Mouse (Mus musculus) liver, adult 2 months (tissue): ENCODE measurements around the gene Actn1. TPM values are rescaled to one million over a fixed set of nuclear protein-coding genes. Genes with fewer than 3 reads are reported as not detected.
A peak's percentile ranks its signal among the peaks of the same experiment; 100 is the strongest.

Experiments used
- DNase-seq: peaks from one replicate; pipeline ENCODE4 v3.0.0-alpha.2; 2011; ENCODE audit warnings: low read depth, low spot score; ENCODE audit errors: extremely low read depth
- H3K27ac ChIP-seq: fragments of 200-500 bp; replicated peaks from 2 replicates; pipeline ENCODE4 v1.5.1; 2012; ENCODE audit warnings: low read depth, mild to moderate bottlenecking, control low read depth, inconsistent platforms, low read length; ENCODE audit not compliant: insufficient read depth
- H3K27me3 ChIP-seq: fragments of 200-500 bp; 2 replicates; pipeline ENCODE4 v1.6.1; 2012; ENCODE audit warnings: mild to moderate bottlenecking, moderate library complexity, low read length, inconsistent platforms; ENCODE audit not compliant: control insufficient read depth, insufficient read depth
- H3K36me3 ChIP-seq: fragments of 200-500 bp; 2 replicates; pipeline ENCODE4 v1.6.1; 2012; ENCODE audit warnings: low read length, inconsistent platforms; ENCODE audit not compliant: control insufficient read depth, insufficient read depth
- H3K4me1 ChIP-seq: fragments of 200-500 bp; 2 replicates; pipeline ENCODE4 v1.6.1; 2011; ENCODE audit warnings: low read length; ENCODE audit not compliant: control insufficient read depth, insufficient read depth
- H3K4me3 ChIP-seq: fragments of 200-500 bp; 2 replicates; pipeline ENCODE4 v1.5.1; 2011; ENCODE audit warnings: low read depth, mild to moderate bottlenecking, control low read depth, low read length, moderate library complexity; ENCODE audit not compliant: insufficient read depth
- H3K79me2 ChIP-seq: fragments of 200-500 bp; 2 replicates; pipeline ENCODE4 v1.6.1; 2012; ENCODE audit warnings: inconsistent platforms, mild to moderate bottlenecking, low read length, moderate library complexity; ENCODE audit not compliant: control insufficient read depth, insufficient read depth
- H3K9ac ChIP-seq: fragments of 200-500 bp; 2 replicates; pipeline ENCODE4 v1.6.1; 2012; ENCODE audit warnings: low read depth, mild to moderate bottlenecking, control low read depth, inconsistent platforms, low read length
- CTCF ChIP-seq: fragments of 200-500 bp; IDR thresholded peaks from 2 replicates; pipeline ENCODE4 v1.5.1; 2011; ENCODE audit warnings: low read depth, low read length, control low read depth
- POLR2A ChIP-seq: fragments of 200-500 bp; IDR thresholded peaks from 2 replicates; pipeline ENCODE4 v1.6.1; 2011; ENCODE audit warnings: low read length, control low read depth; ENCODE audit not compliant: insufficient read depth; ENCODE audit errors: extremely low read depth
- WGBS: fragments of 180-500 bp; shearing (Covaris S2); methylation state at CpG from one replicate; pipeline ENCODE4 v1.1.7; 2018; 5-methylcytosine and 5-hydroxymethylcytosine counted together
- polyA plus RNA-seq: library from polyadenylated mRNA; depleted of rRNA; stranded (reverse); fragments of >200 nt; gene quantifications from 2 replicates; pipeline ENCODE4 v1.2.3, GENCODE M21; 2012
- total RNA-seq: library from RNA; depleted of rRNA; stranded (reverse); fragments of >200 nt; gene quantifications from 2 replicates; pipeline ENCODE4 v1.2.3, GENCODE M21; 2014

The Actn1 gene
- total and polyA plus RNA-seq, 2 experiments = 15.4 to 17.6 TPM

DNA sequence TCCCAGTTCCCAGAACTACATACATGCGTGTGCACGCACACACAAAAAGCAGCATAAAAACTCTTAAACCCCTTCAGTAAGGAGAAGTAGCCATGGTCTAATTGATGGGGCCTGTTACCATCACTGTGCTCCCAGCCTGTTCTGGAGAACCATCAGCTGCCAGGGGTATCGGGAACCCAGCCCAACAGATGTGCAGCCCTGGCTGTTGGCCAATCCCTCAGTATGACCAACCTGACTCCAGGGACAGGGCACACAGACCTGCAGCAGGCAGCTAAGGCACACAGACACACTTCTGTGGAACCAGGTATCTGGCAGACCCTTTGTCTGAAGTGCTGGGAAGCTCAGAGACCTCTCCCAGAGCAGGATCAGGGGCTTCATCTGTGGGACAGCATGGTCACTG is 37.7 kb downstream of the Actn1 start:
- H3K27ac ChIP-seq = no peak overlapping the region
- WGBS = 84% methylated on average over 3 of the region's 3 CpGs
- H3K27me3 ChIP-seq = no peaks in the 10 kb centered on the region
- no peaks in the 10 kb centered on the region for H3K36me3 ChIP-seq
- H3K4me3 ChIP-seq = no peak overlapping the region
- H3K4me1 ChIP-seq = peaks cover 24% of the 10 kb centered on the region
- no peak for TF ChIP-seq POLR2A
- no peak for TF ChIP-seq CTCF
- peaks cover 50% of the 10 kb centered on the region for H3K79me2 ChIP-seq
- no peak overlapping the region for H3K9ac ChIP-seq
- DNase-seq = no peak

DNA sequence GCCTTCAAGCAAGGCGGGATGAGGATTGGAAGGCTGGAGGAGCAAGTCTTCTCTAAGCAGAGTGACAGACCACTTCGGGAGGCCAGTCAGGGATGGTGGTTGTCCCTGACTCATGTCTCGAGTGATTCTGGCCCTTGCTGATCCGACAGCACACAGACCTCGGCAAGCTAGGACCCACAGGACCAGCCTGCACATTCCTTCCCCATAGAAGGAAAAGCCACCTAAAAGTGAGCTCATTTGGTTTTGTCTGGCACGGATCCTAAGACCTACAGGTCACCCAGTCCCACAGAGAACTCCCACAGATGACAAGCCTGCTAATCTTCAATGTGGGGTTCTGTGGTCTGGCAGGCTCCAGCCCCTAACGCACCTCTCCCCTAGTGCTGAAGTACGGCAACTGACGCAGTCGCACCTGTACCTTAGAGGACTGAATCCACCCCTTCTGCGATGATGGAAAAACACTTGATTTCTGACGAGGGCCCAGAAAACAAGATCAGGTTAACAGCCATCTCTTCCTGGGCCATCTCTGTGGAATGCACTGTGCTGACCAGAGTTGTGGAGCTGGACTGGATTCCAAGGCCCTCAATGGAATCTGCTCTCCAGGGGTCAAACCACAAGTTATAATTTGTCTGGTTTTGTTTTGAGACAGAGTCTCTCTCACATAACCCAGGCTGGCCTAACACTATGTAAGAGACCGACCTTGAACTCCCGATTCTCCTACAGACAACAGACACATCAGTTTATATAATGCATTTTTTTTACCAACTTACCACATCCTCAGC is 39.7 kb downstream of the Actn1 start:
- H3K4me1 ChIP-seq = peaks cover 36% of the 10 kb centered on the region
- DNase-seq = no peak
- H3K9ac ChIP-seq = no peak overlapping the region
- peak overlapping the region; percentile 43 for H3K27ac ChIP-seq
- H3K79me2 ChIP-seq = peaks cover 35% of the 10 kb centered on the region
- 75% methylated on average over 14 of the region's 14 CpGs for WGBS
- H3K4me3 ChIP-seq = no peak overlapping the region
- H3K36me3 ChIP-seq = no peaks in the 10 kb centered on the region
- no peaks in the 10 kb centered on the region for H3K27me3 ChIP-seq
- TF ChIP-seq POLR2A = no peak
- no peak for TF ChIP-seq CTCF

DNA sequence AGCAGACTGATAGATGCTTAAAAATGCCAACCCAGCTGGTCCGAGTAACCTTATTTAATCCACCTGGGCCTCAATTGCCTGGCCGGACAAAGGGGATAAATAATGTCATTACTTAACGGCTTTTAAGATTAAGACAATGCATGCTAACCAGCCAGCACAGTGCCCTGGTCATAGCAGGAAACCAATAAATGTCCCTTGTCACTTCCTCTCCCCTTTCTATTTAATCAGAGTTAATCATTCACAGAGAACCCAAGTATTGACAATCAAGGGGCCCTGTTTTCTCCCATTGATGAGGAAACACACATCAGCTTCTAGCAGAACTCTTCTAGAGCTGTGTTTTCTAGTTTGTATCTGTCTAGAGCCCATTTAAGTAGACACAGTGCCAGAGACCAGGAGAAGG is 41.4 kb downstream of the Actn1 start:
- H3K79me2 ChIP-seq = peaks cover 31% of the 10 kb centered on the region
- 14% methylated on average over 3 of the region's 3 CpGs for WGBS

DNA sequence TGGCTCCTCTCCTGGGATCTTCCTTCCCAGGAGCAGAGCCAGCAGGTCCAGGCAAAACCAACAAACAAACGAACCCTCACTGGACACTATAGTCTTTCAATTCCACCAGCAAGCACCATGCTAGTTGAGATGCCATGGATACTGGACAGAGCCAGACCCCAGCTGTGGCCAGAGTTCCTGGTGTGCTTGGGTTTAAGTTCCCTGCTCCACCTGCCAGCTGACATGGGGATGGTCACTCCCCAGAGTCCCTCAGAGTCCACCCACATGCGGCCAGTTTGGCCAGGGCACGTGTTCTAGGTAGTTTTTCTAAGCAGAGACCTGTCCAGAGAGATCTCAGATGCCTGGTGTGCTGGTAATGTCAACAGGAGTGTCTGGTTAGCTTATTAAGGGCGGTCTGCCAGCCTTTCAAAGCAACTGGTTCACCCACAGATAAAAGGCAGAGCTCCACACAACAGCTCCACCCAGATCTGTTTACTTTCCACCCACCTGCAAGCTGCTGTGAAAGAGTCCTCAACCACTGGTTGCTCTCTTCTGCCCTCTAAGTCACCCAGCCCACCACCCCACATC is 42.0 kb downstream of the Actn1 start:
- peak; percentile 98 for DNase-seq
- TF ChIP-seq POLR2A (no peak), CTCF (no peak)
- H3K4me3 ChIP-seq = no peak overlapping the region
- peaks cover 25% of the 10 kb centered on the region for H3K79me2 ChIP-seq
- 17% methylated on average over 4 of the region's 4 CpGs for WGBS
- no peaks in the 10 kb centered on the region for H3K36me3 ChIP-seq
- peak overlapping the region; percentile 99 for H3K27ac ChIP-seq
- peak overlapping the region; percentile 54 for H3K9ac ChIP-seq
- H3K27me3 ChIP-seq = no peaks in the 10 kb centered on the region
- H3K4me1 ChIP-seq = peaks cover 36% of the 10 kb centered on the region

More for the DNA sequence above, 41.4 kb downstream of the Actn1 start:
- DNase-seq = peak; percentile 95
- no peaks in the 10 kb centered on the region for H3K27me3 ChIP-seq
- H3K36me3 ChIP-seq = no peaks in the 10 kb centered on the region
- H3K4me3 ChIP-seq = no peak overlapping the region
- H3K27ac ChIP-seq = peak overlapping the region; percentile 99
- peak overlapping the region; percentile 54; the same call in 1 of the 2 replicates for H3K9ac ChIP-seq
- TF ChIP-seq CTCF = no peak
- no peak for TF ChIP-seq POLR2A
- peaks cover 39% of the 10 kb centered on the region for H3K4me1 ChIP-seq

DNA sequence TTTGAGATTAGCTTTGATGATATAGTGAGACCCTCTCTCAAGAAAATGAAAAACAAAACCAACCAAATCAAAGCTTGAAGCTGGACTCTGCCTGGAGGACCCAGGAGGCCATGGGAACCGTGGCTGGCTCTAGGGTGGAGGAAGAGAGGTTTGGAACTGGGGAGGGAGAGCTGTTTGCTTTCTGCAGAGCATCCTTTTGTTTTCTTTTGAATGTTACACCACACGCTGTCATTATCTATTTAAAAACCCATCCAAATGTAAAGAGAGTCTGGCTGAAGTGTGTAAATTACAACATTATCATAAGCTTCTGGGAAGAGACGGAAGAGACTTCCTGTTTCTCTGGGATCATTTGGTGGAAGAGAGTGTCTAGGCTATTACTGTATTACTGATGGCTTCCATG is 43.1 kb downstream of the Actn1 start:
- no peak for DNase-seq
- H3K27me3 ChIP-seq = no peaks in the 10 kb centered on the region
- H3K9ac ChIP-seq = no peak overlapping the region
- H3K36me3 ChIP-seq = no peaks in the 10 kb centered on the region
- peak overlapping the region; percentile 99 for H3K27ac ChIP-seq
- peaks cover 19% of the 10 kb centered on the region; the same call in 1 of the 2 replicates for H3K79me2 ChIP-seq
- TF ChIP-seq CTCF = no peak
- no peak for TF ChIP-seq POLR2A
- H3K4me1 ChIP-seq = peaks cover 36% of the 10 kb centered on the region
- 38% methylated on average over 3 of the region's 3 CpGs for WGBS
- H3K4me3 ChIP-seq = no peak overlapping the region

DNA sequence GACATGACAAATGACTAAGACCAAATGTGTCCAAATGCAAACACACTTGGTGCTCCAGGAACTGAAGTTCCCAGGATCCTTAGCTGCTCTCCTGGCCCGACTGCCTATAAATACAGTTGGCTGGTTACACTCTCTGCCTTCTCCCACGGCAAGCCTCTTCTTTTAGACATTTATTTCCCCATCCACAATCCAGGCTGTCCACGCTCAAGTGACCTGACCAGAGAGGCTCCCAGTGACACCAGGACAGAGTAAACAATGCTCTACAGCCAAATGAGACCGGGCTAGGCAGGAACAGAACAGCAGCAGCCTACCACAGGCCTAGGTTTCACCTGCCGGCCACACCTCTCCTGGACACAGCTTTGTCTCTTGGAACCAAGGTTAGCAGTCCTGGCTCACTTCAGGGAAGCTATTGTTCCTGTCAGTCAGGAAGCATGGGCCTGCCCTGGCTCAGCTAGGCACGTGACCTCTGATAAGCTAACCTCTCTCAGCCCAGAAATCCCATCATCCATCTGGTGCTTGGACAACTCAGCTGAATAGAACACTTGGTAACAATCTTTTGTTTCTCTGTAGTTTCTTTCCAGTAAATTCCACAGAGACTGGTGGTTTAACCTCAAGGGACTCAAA is 43.8 kb downstream of the Actn1 start:
- Histone ChIP-seq H3K9ac (no peak overlapping the region), H3K4me1 (peaks cover 36% of the 10 kb centered on the region), H3K36me3 (no peaks in the 10 kb centered on the region), H3K27me3 (no peaks in the 10 kb centered on the region), H3K27ac (peak overlapping the region; percentile 90), H3K4me3 (no peak overlapping the region), H3K79me2 (peaks cover 14% of the 10 kb centered on the region; the same call in 1 of the 2 replicates)
- peak; percentile 100 for DNase-seq
- TF ChIP-seq CTCF = 0 out of 2 replicates have a peak, but pooled peaks have one; percentile 5
- no peak for TF ChIP-seq POLR2A
- 7% methylated on average over 6 of the region's 6 CpGs for WGBS
